Comparison of ENCODE assay signal across 8 mouse cellular contexts in genomic region chr2:59470326-59471031, GRCm38 (mm10). TPM values are rescaled to one million over a fixed set of nuclear protein-coding genes. Genes with fewer than 3 reads are reported as not detected.
A peak's percentile ranks its signal among the peaks of the same experiment; 100 is the strongest.
DNase-seq lines count a peak whose midpoint lies in the region; ATAC-seq and TF ChIP-seq lines count a peak whose summit lies in the region.

No protein-coding gene starts in this region.

- no peak for ATAC-seq in kidney, postnatal 0 days (replicated peaks; ENCODE audit: low FRiP score, low read depth)
- ATAC-seq in kidney, embryonic 14.5 days (ENCODE audit: low FRiP score, low TSS enrichment): no peak
- ATAC-seq in embryonic facial prominence, embryonic 14.5 days (ENCODE audit: low read depth): no peak
- no peak for ATAC-seq in limb, embryonic 13.5 days (ENCODE audit: low FRiP score, low read depth)
- ATAC-seq in erythroblast, adult 5-6 weeks (replicated peaks; ENCODE audit: low FRiP score, poor library complexity, severe bottlenecking): no peak

- no peak overlapping the region for H3K4me2 ChIP-seq in kidney, postnatal 0 days (ENCODE audit: low read length)
- no peak overlapping the region for H3K4me2 ChIP-seq in kidney, embryonic 14.5 days (replicated peaks; ENCODE audit: low read depth, low read length)
- H3K4me2 ChIP-seq in embryonic facial prominence, embryonic 14.5 days (ENCODE audit: low read depth, low read length): no peak overlapping the region
- H3K4me2 ChIP-seq in limb, embryonic 13.5 days (replicated peaks): no peak overlapping the region

- no peaks in the 10 kb centered on the region for H3K4me1 ChIP-seq in kidney, postnatal 0 days (replicated peaks; ENCODE audit: insufficient read depth, low read length)
- peaks cover 4% of the 10 kb centered on the region; the same call in 1 of the 2 replicates for H3K4me1 ChIP-seq in kidney, embryonic 14.5 days (ENCODE audit: control insufficient read depth, insufficient read depth, low read length)
- H3K4me1 ChIP-seq in embryonic facial prominence, embryonic 14.5 days (ENCODE audit: control insufficient read depth, insufficient read depth, low read length): peaks cover 25% of the 10 kb centered on the region
- peaks cover 23% of the 10 kb centered on the region for H3K4me1 ChIP-seq in limb, embryonic 13.5 days

- H3K4me3 ChIP-seq in kidney, postnatal 0 days (replicated peaks; ENCODE audit: low read depth, low read length): no peak overlapping the region
- no peak overlapping the region for H3K4me3 ChIP-seq in kidney, embryonic 14.5 days (ENCODE audit: low read length)
- no peak overlapping the region for H3K4me3 ChIP-seq in embryonic facial prominence, embryonic 14.5 days (ENCODE audit: low read depth, low read length)
- H3K4me3 ChIP-seq in limb, embryonic 13.5 days: no peak overlapping the region

- 72% methylated on average over 11 of the region's 11 CpGs for WGBS in kidney, postnatal 0 days
- WGBS in kidney, embryonic 14.5 days: 65% methylated on average over 11 of the region's 11 CpGs
- 50% methylated on average over 11 of the region's 11 CpGs for WGBS in embryonic facial prominence, embryonic 14.5 days
- 66% methylated on average over 11 of the region's 11 CpGs for WGBS in limb, embryonic 13.5 days

- DNase-seq in kidney, postnatal 0 days (ENCODE audit: low spot score): peak; percentile 19
- DNase-seq in R1 (ENCODE audit: low read depth, low spot score): peak; percentile 54
- DNase-seq in embryonic facial prominence, embryonic 14.5 days (ENCODE audit: low spot score): peak; percentile 43
- DNase-seq in left cerebral cortex, adult 8-10 months (ENCODE audit: low spot score in 2 of 2): no peak
- no peak for DNase-seq in embryo, embryonic 10.5 days (ENCODE audit: low spot score)

- no peak overlapping the region for H3K27ac ChIP-seq in kidney, postnatal 0 days
- no peak overlapping the region for H3K27ac ChIP-seq in kidney, embryonic 14.5 days (ENCODE audit: low read depth, low read length)
- peak overlapping the region; percentile 71 for H3K27ac ChIP-seq in embryonic facial prominence, embryonic 14.5 days (replicated peaks; ENCODE audit: low read depth, low read length)
- H3K27ac ChIP-seq in limb, embryonic 13.5 days: peak overlapping the region; percentile 15; the same call in 1 of the 2 replicates

- H3K27me3 ChIP-seq in kidney, postnatal 0 days (ENCODE audit: insufficient read depth, low read length): no peaks in the 10 kb centered on the region
- H3K27me3 ChIP-seq in kidney, embryonic 14.5 days (ENCODE audit: control insufficient read depth, insufficient read depth, low read length): no peaks in the 10 kb centered on the region
- no peaks in the 10 kb centered on the region for H3K27me3 ChIP-seq in embryonic facial prominence, embryonic 14.5 days (replicated peaks; ENCODE audit: control insufficient read depth, insufficient read depth, low read length)
- no peaks in the 10 kb centered on the region for H3K27me3 ChIP-seq in limb, embryonic 13.5 days

- H3K9me3 ChIP-seq in kidney, postnatal 0 days (replicated peaks; ENCODE audit: low read length): no peaks in the 10 kb centered on the region
- H3K9me3 ChIP-seq in kidney, embryonic 14.5 days (ENCODE audit: control insufficient read depth, low read length): no peaks in the 10 kb centered on the region
- H3K9me3 ChIP-seq in embryonic facial prominence, embryonic 14.5 days (ENCODE audit: control insufficient read depth, low read length): no peaks in the 10 kb centered on the region
- H3K9me3 ChIP-seq in limb, embryonic 13.5 days: no peaks in the 10 kb centered on the region

- no peaks in the 10 kb centered on the region for H3K36me3 ChIP-seq in kidney, postnatal 0 days (ENCODE audit: insufficient read depth, low read length)
- no peaks in the 10 kb centered on the region for H3K36me3 ChIP-seq in kidney, embryonic 14.5 days (ENCODE audit: control insufficient read depth, insufficient read depth, low read length)
- no peaks in the 10 kb centered on the region for H3K36me3 ChIP-seq in embryonic facial prominence, embryonic 14.5 days (ENCODE audit: control insufficient read depth, insufficient read depth, low read length)
- H3K36me3 ChIP-seq in limb, embryonic 13.5 days: no peaks in the 10 kb centered on the region

- no peak for TF ChIP-seq CTCF in kidney, postnatal 0 days (IDR thresholded peaks at IDR 0.05; ENCODE audit: low read depth)

- no peak overlapping the region for H3K9ac ChIP-seq in kidney, postnatal 0 days (ENCODE audit: low read depth, low read length)
- no peak overlapping the region for H3K9ac ChIP-seq in kidney, embryonic 14.5 days (ENCODE audit: low read depth, low read length)
- H3K9ac ChIP-seq in embryonic facial prominence, embryonic 14.5 days (ENCODE audit: low read depth, low read length): peak overlapping the region; percentile 19; the same call in 1 of the 2 replicates
- no peak overlapping the region for H3K9ac ChIP-seq in limb, embryonic 13.5 days

RNA-seq across cellular contexts. Expression of gene Dapl1, which starts 14.0 kb away (rescaled TPM):
- polyA plus RNA-seq in kidney, postnatal 0 days (2015; fragmentation: Nextera tagmentation; extraction: Ambion mirVana): 9.7 and 13.0 TPM in 2 replicates
- polyA plus RNA-seq in kidney, embryonic 14.5 days (2014; fragmentation: Nextera tagmentation; extraction: Ambion mirVana): 4.9 and 7.6 TPM in 2 replicates
- polyA plus RNA-seq in embryonic facial prominence, embryonic 14.5 days (2014; fragmentation: Nextera tagmentation; extraction: Ambion mirVana): 16.6 and 17.0 TPM in 2 replicates
- polyA plus RNA-seq in limb, embryonic 13.5 days (2015; fragmentation: Nextera tagmentation; extraction: Ambion mirVana): 1.2 and 1.7 TPM in 2 replicates
- total RNA-seq in left cerebral cortex, adult 8-10 months (2022): 1 to 10 TPM in 1 of 4 experiments, not detected in 3; 3.0 TPM
- not detected in 2 replicates for total RNA-seq in erythroblast, adult 5-6 weeks (2015; ENCODE audit: low replicate concordance)
- not detected in 2 replicates for total RNA-seq in erythroblast, adult 5-6 weeks (2017; ENCODE audit: low replicate concordance)

Comparison
In these comparisons a context has a peak if more than half of its experiments do, and no peak if none do; other contexts are left out.
1. DNase-seq: peak in kidney, postnatal 0 days (single experiment), R1 (single experiment) and embryonic facial prominence, embryonic 14.5 days (single experiment); none in left cerebral cortex, adult 8-10 months (0 of 2) and embryo, embryonic 10.5 days (single experiment).
2. H3K27ac ChIP-seq: peak in embryonic facial prominence, embryonic 14.5 days (single experiment) and limb, embryonic 13.5 days (single experiment); none in kidney, postnatal 0 days (single experiment) and kidney, embryonic 14.5 days (single experiment).